Mouse (Mus musculus) monocyte, adult 2 months (primary cell): Measurements from ENCODE around the gene Oas1h.
"Not testable (repeated sequence)": the region's sequence is repeated elsewhere in the genome, so short reads cannot be mapped to it uniquely, and the experiment has no call there.

ENCODE experiments used
- DNase-seq, 2 experiments: peaks; one replicate each; pipeline ENCODE4 v3.0.0; 2022; ENCODE audit warnings: low spot score in 2 of 2, low read depth in 1 of 2

Gene Oas1h

DNA sequence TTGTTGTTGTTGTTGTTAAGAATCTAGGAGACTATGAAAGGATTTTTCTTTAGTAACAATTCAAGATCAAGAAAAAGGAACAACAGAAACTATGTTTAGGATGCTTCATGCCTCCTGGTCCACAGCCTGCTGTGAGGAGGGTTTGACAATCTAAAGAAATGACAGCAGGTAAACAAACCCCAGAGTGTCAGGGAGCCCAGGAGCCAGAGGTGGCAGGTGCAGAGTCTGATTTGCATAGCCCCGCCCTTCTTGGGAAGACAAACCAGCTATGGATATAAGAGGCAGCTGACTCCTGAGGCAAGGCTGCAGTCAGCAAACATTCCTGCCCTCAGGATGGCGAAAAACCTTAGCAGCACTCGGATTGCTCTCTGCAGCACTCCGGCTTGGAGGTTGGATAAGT, at the start of gene Oas1h:
Oas1h (plus strand) TSS at position 301 of the 400 bp plus-strand sequence.
- DNase-seq = no peak

DNA sequence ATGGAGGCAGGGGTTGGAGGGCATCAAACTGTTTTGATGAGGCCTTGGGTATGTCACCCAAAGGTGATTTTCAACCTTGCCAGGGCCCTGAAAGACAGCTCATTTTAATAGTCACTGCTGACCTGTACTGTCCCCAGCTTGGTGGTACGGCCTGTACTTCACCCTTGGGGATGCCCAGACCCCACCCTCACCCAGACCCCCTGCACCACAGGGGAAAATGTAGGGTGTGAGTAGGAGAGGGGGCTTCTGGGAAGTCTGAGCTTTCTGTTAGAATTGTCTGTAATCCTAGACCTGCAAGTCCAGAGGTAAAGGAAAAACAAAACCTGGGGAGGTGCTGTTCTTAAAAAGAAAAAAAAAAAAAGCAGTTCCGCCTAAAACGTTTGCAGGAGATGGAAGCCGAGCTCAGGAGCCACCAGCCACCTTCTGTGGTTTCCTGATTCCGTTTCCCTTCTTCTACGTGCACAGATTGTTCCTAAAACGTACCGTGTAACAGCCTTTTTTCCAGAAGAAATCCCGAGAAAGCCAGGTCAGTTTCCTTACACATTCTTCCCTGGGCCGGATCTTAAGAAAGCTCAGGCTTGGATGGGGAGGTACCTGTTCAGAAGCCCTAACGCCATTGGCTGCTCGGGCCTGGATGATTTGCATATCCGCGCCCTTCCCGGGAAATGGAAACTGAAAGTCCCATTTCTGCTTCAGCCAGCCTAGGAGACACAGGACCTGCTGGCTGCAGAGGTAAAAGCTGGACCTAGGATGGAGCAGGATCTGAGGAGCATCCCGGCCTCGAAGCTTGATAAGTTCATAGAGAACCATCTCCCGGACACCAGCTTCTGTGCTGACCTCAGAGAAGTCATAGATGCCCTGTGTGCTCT, 49.0 kb upstream of the Oas1h start, which contains the start of gene Oas1c:
Oas1c (minus strand) TSS at position 564 of the 869 bp plus-strand sequence.
- DNase-seq = peak; percentile 13 to 67

DNA sequence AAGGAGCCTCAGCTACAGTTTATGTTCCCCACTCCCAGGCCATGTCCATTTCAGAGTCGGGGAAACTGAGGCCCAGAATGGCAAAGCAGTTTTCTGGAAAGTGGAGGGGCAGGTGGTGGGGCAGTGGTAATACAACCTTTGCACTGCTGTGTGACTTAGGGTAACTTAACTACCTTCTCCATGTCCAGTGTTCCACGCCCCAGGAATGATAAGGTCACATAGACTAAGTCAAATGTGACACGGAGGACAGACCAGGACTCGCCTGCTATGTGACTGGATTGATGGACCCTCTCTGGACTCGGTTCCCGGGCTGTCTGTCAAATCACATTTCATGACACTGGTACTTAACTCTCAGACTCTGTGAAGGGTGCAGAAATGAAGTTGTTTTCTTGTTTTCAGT, 48.2 kb upstream of the Oas1h start:
- no peak for DNase-seq

DNA sequence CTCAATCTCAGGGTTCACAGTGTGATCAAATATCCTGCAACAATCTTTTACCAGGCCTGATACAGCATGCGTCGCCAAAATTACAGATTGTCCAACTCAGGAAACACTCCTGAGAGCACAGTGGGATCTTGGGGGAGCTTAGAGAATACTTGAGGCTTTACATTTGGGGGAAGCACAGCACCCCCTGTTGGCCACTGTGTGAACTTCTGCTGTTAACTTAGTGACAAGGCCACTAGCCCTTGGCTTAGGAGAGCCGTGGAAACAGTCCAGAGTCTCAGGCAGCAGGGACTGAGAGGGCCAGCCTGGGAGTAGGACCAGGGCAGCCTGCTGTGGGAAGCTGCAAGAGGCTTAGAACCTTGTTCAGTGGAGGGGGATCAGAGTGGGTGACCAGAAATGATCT, 45.3 kb upstream of the Oas1h start:
- peak in 1 of 2 experiments; percentile 20 for DNase-seq

DNA sequence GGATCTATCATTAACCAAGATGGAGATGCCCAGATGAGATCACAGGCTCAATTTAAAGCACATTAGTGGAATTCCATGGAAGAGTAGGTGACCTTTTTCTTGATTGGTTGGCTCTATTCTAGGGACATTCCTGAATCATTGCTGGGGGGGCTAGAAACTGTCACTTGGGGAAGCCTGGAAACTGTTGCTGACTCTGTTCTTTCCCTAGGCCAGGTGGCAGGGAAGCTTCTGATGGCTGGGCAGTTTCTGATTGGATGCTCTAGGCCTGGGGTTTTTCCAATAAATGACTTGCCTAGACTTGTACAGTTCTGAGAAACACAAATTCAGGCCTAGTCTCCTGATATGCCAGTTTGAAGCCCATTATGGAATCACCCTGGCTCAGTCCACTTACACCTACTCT, 42.2 kb upstream of the Oas1h start:
- no peak for DNase-seq

DNA sequence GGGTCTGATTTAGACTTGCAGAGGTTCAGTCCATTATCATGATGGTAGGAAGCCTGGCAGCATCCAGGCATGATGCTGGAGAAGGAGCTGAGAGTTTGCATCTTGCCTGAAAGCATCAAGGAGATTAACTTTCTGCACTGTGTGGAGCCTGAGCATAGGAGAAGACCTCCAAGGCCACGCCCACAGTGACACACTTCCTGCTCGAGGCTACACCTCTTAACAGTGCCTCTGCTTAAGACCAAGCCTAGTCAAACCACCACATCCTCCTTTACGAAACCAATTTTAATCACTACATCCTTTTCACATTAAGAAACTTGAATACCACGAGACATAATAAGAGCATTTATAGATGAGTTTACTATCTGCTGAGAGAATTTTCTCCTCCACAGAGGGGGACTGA, 30.2 kb upstream of the Oas1h start:
- DNase-seq = no peak

DNA sequence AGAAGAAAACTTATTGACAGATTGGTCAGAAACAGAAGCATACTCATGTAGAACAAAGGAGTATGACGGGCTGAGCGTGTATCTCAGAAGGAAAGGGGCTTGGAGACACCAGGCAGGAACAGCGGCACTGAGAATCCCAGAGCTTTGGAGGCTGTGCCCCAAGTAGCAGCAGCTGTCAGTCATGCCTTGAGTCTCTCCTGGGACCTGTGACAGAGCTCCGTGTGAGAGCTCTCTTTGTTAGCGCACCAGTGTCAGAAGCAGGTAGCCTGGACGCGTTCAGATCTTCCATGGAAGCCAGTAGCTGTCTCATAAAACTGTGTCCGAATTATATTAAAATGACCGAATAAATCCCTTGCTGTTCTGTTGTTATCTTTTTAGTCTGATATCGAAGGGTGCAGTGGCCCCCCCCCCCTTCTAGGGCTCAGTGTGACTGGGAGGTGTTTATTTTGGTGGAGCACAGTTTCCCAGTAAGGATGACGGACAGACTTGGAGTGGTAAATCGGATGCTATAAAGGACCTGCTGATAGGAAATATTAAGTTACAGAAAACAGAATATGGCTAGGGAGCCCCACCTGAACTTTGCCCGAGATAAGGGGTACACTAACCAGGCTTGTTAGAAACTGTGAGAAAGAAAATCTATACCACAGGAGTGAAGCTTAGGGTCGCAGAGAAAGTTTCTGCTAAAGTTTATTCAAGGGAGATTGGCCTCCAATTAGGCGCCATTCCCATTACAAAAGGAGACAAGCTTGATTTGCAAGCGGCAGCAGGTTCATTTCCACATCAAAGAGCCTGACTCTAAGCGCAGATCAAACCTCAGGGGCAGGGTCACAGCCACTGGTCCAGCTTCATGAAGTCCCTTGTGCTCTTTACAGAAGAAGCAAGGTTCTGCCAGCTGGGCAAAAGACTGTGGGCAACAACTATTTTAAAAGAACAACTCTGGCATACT, 27.6 kb upstream of the Oas1h start:
- DNase-seq = no peak

DNA sequence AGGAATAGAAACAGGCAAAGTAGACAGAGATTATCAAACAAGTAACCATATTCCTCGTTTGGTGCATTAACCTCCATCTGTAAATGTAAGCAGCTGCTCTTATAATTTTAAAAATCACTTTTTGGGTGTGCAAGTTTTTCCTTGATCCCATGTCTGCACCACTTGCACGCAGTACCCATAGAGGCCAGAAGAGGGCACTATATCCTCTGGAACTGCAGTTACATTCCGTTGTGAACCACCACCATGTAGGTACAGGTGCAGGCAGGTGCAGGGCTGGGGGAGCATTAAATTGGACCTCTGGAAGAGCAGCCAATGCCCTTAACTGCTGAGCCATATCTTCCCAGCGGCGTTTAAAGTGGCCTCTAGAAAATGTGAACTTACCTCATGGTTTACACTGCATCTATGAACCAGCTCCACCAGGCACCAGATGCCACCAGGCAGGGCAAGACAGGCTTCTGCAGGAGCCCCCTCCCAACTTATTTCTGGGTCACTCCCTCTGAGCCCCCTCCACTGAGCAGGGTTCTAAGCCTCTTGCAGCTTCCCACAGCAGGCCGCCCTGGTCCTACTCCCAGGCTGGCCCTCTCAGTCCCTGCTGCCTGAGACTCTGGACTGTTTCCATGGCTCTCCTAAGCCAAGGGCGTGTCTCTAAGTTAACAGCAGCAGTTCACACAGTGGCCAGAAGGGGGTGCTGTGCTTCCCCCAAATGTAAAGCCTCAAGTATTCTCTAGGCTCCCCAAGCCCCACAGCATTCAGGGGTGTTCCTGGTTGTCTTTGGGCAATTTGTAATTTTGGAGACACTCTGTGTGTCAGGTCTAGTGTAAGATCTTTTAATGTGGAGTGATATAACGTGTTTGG, 24.3 kb upstream of the Oas1h start:
- peak in 1 of 2 experiments; percentile 29 for DNase-seq

DNA sequence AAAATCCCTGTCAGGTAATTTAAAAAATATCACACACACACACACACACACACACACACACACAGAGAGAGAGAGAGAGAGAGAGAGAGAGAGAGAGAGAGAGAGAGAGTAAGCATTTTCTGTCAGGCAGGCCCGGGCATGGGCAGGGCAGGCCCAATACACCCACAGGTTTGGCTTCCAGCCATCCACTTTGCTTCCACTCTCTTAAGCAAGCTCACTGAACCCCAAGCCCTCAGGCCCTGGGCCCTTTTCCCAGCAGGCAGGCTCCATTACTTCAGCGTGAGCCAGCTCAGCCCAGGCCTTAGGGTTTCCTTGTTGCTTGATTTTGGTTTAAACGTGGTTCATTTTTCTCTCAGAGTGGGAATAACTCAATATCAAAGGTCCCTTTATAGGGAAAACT, 16.5 kb upstream of the Oas1h start:
- no peak for DNase-seq

DNA sequence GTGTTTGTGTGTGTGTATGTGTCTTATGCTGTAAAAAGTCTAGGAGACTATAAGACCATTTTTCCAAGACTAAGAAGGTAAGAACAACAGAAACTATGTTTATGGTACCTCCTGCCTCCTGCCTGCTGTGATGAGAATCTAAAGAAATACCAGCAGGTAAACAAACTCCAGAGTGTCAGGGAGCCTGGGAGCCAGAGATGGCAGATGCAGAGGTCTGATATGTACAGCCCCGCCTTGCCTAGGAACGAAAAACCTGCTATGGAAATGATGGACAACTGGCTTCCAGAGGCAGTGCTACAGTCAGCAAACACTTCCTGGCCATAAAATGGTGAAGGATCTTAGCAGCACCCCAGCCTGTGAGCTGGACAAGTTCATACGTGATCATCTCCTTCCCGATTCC, 14.2 kb upstream of the Oas1h start, which contains the start of gene Oas1f:
Oas1f (plus strand) TSS at position 301 of the 400 bp plus-strand sequence.
- no peak for DNase-seq

DNA sequence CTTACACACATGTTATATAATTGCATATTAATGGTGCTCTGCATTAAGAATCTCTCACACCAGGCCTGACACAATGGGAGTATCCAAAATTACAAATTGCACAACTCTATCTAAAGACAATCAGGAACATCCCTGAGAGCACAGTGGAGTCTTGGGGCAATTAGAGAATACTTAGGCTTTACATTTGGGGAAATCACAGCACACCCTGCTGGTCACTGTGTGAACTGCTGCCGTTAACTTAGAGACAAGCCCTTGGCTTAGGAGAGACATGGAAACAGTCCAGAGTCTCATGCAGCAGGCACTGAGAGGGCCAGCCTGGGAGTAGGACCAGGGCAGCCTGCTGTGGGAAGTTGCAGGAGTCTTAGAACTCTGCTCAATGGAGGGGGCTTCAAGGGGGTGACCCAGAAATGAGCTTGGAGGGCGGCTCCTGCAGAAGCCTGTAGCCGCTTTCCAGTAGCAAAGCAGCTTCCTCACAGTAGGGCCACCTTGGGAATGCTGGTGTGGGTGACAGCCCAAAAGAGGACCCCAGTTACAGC, 11.6 kb upstream of the Oas1h start:
- peak in 1 of 2 experiments; percentile 11 for DNase-seq

DNA sequence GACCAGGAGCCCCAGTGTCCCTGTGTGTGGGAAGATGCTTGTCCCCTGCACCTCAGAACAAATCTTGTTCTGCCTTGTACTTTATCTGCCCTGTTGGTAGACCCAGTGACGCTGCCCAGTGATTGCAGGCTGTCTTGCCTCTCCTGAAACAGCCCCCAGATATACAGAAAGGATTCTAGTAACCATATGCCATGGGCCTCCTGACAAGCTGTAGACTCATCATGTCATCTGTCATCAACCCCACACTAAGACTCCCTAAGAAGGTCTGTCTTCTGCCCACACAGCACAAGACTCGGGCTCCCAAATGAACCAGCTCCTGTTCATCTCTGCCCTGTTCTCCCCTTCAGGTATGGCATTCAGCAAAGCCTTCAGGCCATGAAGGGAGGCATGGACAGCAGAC, 2.0 kb upstream of the Oas1h start:
- DNase-seq = no peak

DNA sequence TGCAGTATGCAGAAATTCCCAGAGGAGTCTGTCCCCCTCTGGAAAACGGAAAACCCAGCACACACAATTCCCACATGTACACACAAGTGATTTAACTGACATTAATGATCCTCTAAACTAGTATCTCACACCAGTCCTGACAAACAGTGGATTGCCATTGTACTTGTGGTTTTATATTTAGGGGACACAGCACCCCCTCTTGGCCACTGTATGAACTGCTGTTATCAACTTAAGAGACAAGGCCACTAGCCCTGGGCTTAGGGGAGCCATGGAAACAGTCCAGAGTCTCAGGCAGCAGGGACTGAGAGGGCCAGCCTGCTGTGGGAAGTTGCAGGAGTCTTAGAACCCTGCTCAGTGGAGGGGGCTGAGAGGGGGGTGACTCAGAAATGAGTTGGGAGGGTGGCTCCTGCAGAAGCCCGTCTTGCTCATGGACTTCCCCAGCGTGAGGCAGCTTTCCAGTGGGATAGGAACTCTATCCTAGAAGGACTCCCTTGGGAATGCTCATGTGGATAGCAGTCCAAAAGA, 4.2 kb downstream of the Oas1h start:
- DNase-seq = no peak

DNA sequence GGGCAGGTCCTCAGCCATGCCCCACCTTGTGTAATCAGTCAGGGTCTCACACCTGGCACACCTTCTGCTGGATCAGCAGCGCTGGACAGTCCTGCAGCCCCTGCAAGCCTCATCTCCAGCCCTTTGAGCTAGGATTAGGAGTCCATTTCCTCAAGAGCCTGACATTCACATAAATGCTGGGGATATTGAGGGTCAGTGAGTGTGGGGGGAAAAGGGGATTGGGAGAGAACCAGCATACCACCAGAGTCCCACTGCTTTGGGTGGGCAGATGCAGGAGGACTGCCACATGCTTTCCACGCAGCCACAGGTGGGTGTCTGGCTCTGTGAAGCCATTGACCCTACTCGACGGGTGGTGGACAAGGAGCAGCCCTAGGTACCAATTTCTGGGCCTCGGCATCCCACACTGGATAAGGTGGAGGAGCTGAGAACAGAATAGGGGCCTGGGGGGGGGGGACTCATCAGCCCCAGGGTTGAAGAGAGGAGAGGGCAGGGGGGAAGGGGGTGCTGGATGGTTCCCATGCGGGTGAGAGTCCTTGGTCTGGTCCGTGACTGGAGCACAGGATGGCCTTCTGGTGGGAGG, 8.3 kb downstream of the Oas1h start:
- no peak for DNase-seq

DNA sequence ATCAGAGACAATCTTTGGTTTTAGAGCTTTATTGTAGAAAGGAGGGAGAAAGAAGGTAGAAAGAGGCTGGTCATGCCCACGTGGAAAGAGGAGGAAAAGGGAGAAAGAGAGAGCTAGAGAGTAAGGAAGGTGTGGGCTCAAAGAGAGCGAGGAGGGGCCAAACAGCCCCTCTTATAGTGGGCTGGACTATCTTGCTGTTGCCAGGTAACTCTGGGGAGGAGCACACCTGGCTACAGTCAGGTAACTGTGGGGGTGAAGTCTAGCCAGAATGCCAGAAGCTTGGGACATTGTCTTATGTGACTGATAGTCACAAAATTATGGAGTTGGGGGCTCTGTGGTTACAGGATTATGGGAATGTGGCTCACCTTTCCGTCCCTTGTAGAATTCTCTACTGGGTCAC, 8.9 kb downstream of the Oas1h start:
- no peak for DNase-seq

DNA sequence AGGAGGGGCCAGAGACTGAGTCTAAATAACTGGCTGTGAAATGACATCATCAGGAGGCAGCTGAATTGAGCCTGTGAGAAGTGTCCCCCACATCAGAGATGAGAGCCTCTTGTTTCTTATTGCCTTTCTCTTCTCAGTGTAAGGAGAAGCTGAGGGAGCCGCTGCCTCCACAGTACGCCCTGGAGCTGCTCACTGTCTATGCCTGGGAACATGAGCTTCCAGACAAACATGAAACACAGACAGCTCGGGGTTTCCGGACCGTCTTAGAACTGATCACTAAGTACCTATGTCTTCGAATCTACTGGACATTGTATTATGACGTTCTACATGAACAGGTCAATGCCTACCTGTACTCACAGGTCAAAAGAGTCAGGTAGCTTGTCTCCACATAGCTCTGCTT, 9.6 kb downstream of the Oas1h start:
- no peak for DNase-seq

DNA sequence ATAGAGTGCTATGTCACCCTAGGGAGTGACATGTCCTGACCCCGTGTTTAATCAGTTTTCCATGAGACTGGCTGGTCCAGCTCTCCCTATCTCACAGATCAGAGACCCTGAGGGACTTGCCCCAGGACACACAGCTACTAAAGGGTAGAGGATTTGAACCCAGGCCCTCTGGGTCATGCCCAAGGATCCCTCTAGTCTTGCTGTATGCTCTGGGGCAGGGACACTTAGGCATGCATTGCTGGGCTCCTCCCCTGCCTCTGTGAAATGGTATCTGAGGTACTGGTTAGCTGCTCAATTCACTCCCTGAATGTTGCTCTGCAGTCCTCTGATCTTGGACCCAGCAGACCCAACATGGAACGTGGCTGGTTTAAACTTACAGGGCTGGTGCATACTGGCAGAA, 10.2 kb downstream of the Oas1h start:
- DNase-seq = no peak

DNA sequence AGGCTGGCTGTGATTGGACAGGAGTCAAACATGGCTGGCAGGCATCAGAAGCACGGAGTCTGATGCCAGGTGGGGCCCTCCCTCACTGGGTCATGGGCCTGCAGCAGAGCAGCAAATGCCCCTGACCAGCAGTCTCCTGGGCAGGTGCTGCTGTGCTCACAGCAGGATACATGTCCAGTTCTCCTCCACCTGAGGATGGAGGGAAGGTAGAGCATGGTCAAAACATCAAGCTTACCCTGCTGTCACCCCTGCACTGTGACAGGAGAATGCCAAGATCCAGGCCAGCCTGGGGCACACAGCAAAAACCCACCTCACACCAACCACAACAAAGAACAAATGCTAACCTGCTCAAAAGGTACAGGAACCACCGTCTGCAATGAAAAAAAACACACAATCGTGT, 15.6 kb downstream of the Oas1h start:
- DNase-seq = not testable (repeated sequence)

DNA sequence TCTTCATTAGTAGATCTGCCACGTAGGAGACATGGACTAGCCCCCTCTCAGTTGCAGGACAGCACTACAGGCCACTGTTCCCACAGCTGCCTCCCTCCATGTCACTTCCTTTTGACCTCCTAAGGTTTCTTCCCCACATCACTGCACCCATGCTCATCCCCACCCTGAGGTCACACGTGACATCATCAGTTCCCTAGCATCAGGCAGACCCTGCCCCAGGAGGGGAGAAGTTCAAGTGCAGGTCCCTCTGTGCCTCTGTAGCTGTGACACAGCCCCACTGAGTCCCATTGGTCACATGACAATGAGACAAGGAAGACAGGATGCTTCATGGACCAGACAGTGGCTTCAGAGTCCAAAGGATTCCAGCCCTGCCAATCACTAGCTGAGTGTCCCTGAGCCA, 16.2 kb downstream of the Oas1h start:
- DNase-seq = not testable (repeated sequence)

DNA sequence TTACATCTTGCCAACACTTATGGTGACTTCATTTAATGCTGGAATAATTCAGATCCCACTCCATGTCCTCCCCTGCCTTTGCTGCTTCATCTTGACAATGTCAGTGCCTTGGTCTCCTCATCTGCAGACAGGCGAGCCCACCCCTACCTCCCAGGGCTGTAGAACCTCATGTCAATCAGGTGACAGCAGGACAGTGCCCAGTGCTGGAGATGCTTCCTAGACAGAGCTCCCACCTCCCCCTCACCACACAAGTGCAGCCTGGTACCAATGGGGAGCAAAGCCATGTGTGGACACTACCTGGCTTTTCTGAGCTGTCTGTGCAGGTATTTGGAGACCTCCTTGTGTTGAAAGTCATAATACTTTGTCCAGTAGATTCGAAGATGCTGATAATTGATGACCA, 17.6 kb downstream of the Oas1h start:
- DNase-seq = not testable (repeated sequence)
